Mouse (Mus musculus) embryonic fibroblast, embryonic 13.5 days (primary cell): ENCODE measurements around the gene Olfr1080.

Experiments
- CTCF ChIP-seq: IDR thresholded peaks from 2 replicates; pipeline ENCODE4 v1.5.1; 2011; ENCODE audit warnings: mild to moderate bottlenecking, control low read depth, low read length, moderate library complexity, borderline replicate concordance; ENCODE audit not compliant: insufficient read depth
- POLR2A ChIP-seq: IDR thresholded peaks from 2 replicates; pipeline ENCODE4 v1.6.1; 2011; ENCODE audit warnings: low read depth, mild to moderate bottlenecking, control low read depth, low read length, moderate library complexity

DNA sequence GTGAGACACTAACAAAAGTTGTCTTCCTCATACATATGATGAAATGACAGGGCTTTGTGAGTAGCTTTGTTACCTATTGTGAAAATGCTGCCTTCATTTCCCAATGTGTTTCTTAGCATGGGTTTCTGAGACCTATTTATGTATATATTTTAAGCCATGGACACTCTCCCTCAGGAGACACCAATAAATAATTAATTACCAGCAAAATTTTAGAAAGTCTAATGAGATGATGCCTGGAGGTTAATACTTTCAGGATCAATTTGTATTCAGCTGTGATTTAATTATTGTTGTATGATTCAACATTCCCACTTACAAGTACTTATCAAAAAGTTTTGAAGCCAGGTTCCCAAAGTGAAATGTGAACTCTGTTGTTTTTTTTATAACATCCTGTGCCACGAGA, 15.7 kb downstream of the Olfr1080 start, which contains the start of gene Olfr1079:
- TF ChIP-seq CTCF (no peak), POLR2A (no peak)
